Mouse (Mus musculus) liver, adult (tissue): ENCODE data around the gene Gper1.

ENCODE experiments used
- GATA4 ChIP-seq: IDR thresholded peaks from 2 replicates; pipeline ENCODE4 v1.6.1; 2014; ENCODE audit warnings: mild to moderate bottlenecking, low read length; ENCODE audit not compliant: insufficient replicate concordance

Gene Gper1

GRCm38 (mm10) chr5:139387329-139388194 is 35.4 kb upstream of the Gper1 start:
- no peak for TF ChIP-seq GATA4

- TF ChIP-seq GATA4, result peak; percentile 74; the same call in 1 of the 2 replicates
Measured at GRCm38 (mm10) chr5:139388195-139388570, 34.8 kb upstream of the Gper1 start.

- TF ChIP-seq GATA4, result no peak
Measured at GRCm38 (mm10) chr5:139388694-139389675, 34.0 kb upstream of the Gper1 start.

GRCm38 (mm10) chr5:139389676-139390061 is 33.3 kb upstream of the Gper1 start:
- TF ChIP-seq GATA4, result no peak

- TF ChIP-seq GATA4, result no peak
Measured at GRCm38 (mm10) chr5:139391309-139391990, 31.5 kb upstream of the Gper1 start.

GRCm38 (mm10) chr5:139392219-139393196 is 30.4 kb upstream of the Gper1 start:
- no peak for TF ChIP-seq GATA4

GRCm38 (mm10) chr5:139393197-139393588 is 29.8 kb upstream of the Gper1 start:
- TF ChIP-seq GATA4, result no peak

- no peak for TF ChIP-seq GATA4
Measured at GRCm38 (mm10) chr5:139394399-139394798, 28.6 kb upstream of the Gper1 start.

- TF ChIP-seq GATA4, result no peak
Measured at GRCm38 (mm10) chr5:139395528-139395927, 27.4 kb upstream of the Gper1 start.

- no peak for TF ChIP-seq GATA4
Measured at GRCm38 (mm10) chr5:139397359-139397916, 25.5 kb upstream of the Gper1 start.

GRCm38 (mm10) chr5:139397959-139398753 is 24.8 kb upstream of the Gper1 start:
- TF ChIP-seq GATA4, result peak; percentile 38; the same call in 1 of the 2 replicates

GRCm38 (mm10) chr5:139398786-139399185 is 24.2 kb upstream of the Gper1 start:
- TF ChIP-seq GATA4, result no peak

GRCm38 (mm10) chr5:139399991-139400390 is 23.0 kb upstream of the Gper1 start:
- no peak for TF ChIP-seq GATA4
